Mouse (Mus musculus): ENCODE results near the gene Zcchc10.
"Not testable (repeated sequence)": the region's sequence is repeated elsewhere in the genome, so short reads cannot be mapped to it uniquely, and the experiment has no call there.

Gene Zcchc10

GRCm38 (mm10) chr11:53318041-53318440 lies 6.4 kb upstream of the Zcchc10 start:
- DNase-seq (ENCODE audit: low read depth) = no peak

DNA sequence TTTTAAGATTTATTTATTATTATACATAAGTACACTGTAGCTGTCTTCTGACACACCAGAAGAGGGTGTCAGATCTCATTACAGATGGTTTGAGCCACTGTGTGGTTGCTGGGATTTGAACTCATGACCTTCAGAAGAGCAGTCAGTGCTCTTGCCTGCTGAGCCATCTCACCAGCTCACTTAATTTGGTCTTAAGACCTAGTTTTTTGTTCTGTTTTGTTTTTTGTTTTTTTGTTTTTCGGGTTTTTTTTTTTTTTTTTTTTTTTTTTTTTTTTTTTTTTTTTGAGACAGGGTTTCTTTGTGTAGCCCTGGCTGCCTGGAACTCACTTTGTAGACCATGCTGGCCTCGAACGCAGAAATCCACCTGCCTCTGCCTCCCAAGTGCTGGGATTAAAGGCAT lies 5.9 kb upstream of the Zcchc10 start:
- not testable (repeated sequence) for DNase-seq (ENCODE audit: low read depth)

DNA sequence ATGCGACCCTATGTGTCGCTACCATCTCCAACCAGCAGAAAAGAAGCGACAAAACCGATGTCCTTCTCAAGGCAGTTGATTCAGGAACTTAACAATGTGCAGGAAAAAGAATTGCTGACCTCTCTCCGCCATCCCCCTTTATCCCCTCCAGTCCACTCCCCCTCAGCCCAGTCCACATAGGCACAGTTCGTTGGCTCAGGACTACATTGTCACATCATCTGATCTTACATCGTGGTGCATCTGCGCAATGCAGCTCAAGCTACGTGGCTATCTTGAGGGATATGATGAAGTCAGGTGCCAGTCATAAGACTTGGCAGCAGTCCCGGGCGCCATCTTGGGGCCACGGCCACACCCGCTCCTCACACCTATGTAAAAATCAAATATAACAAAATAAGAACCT lies 4.6 kb upstream of the Zcchc10 start:
- not testable (repeated sequence) for DNase-seq (ENCODE audit: low read depth)

DNA sequence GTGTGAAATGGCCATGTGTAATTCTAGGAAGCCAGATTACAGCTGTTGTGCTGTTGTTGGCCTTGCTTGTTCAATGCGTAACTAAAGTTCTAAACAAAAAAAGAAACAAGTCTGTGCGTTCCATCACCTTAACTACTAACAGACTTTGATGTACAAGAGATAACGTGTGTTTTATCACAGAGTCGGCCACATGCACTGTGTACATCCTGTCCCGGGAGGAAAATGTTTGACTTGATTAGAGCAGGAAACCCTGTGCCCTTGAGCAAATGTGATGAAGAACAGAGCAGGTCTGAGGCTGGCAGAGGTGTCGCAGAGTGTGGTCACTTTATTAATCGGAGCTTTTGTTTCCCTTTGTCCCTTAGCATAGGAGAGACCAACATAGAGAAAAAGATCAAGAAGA lies 5.8 kb downstream of the Zcchc10 start:
- no peak for DNase-seq (ENCODE audit: low read depth)

GRCm38 (mm10) chr11:53331121-53331520 lies 6.6 kb downstream of the Zcchc10 start:
- no peak for DNase-seq (ENCODE audit: low read depth)

- DNase-seq (ENCODE audit: low read depth) = no peak
Measured at GRCm38 (mm10) chr11:53332076-53332680, 7.7 kb downstream of the Zcchc10 start.

GRCm38 (mm10) chr11:53335505-53336181 lies 11.2 kb downstream of the Zcchc10 start:
- no peak for DNase-seq (ENCODE audit: low read depth)

GRCm38 (mm10) chr11:53336182-53336571 lies 11.7 kb downstream of the Zcchc10 start:
- DNase-seq (ENCODE audit: low read depth) = no peak

DNA sequence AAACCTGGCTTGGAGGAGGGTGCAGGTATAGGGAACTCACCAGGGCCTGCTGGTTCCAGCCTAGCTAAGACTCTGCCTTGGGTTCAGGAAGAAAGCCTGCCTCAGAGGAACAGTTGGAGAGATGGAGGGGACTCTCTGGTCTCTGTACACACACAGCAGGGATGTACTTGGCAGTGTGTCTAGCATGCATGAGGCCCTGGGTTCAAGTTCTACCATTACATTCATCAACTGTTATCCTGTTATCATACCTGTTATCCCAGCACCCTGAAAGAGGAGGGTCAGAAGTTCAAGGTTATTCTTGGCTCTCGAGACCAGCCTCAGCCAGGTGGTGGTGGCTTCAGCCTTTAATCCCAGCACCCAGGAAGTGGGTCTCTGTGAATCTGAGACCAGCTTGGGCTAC lies 12.4 kb downstream of the Zcchc10 start:
- DNase-seq (ENCODE audit: low read depth) = no peak

GRCm38 (mm10) chr11:53337684-53338083 lies 13.2 kb downstream of the Zcchc10 start:
- DNase-seq (ENCODE audit: low read depth) = no peak

DNA sequence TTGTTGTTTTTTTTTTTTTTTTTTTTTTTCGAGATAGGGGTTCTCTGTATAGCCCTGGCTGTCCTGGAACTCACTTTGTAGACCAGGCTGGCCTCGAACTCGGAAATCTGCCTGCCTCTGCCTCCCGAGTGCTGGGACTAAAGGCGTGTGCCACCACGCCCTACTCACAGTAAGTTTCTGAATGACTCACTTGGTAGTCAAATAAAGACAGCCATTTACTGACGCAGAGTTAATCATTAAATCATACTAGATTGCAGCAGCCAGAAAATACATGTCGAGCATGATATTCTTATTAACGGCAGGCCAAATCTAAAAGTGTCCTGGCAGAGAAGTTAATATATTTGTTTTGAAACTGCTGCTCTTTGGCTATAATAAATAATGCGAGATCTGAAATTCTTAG lies 16.5 kb downstream of the Zcchc10 start:
- not testable (repeated sequence) for DNase-seq (ENCODE audit: low read depth)

DNA sequence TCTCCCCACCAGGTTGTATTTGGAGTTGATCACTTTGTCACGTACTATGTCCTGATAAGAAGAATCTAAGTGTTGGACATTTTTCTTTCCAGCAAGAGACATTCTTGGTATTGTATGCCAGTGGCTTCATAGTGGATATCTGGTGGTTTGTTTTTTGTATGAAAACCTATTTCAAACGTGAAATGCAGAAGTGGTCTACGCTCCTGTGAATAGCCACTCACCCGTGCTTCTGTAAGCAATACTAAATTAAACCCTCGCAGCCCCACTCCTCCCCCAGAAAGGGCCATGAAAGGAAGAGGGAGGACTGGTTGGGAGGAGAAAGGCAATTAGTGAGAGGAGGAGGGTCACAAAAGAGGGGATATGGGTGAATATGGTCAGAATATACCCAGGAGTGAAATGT lies 18.2 kb downstream of the Zcchc10 start:
- DNase-seq (ENCODE audit: low read depth) = no peak

GRCm38 (mm10) chr11:53345328-53345727 lies 20.8 kb downstream of the Zcchc10 start:
- peak; percentile 34 for DNase-seq (ENCODE audit: low read depth)

GRCm38 (mm10) chr11:53345738-53346137 lies 21.3 kb downstream of the Zcchc10 start:
- no peak for DNase-seq (ENCODE audit: low read depth)

GRCm38 (mm10) chr11:53350291-53351223 lies 26.1 kb downstream of the Zcchc10 start, which contains the start of gene Aff4:
TSS of gene Aff4 (plus strand) at chr11:53350833.
- peak; percentile 61 for DNase-seq (ENCODE audit: low read depth)

DNA sequence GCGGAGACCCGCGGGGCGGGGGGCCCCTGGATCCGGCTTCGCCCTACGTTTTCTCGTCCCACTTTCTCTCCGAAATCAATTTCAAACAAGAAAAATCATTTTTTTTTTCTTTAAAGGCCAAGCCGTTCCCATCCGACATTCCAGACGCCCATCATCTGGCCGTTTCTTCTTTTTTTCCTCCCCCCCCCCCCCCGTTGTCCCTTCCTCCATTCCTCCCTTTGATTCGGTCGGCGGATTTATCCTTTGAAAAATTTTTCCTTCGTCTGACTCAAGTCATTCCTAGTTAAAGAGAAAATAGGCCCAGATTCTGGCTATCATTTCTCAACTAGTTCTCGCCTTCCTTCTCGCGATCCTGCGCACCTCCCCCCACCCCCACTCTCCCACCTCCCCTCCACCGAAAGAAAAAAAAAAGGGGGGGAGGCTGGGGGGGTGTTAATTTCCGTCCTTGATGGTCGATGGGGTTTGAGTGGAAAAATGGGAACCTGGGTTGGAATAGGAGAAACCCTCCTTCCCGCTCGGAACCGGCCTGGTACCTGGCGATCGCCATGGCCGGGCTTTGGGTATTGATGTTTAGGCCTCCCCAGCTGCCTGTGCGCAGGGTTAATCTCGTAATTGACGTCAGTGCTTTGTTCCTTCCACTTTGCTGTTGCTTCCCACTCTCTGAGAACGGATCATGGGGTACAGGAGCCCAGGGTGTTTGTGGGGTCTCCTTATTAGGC lies 26.9 kb downstream of the Zcchc10 start:
- DNase-seq (ENCODE audit: low read depth) = peak; percentile 33

DNA sequence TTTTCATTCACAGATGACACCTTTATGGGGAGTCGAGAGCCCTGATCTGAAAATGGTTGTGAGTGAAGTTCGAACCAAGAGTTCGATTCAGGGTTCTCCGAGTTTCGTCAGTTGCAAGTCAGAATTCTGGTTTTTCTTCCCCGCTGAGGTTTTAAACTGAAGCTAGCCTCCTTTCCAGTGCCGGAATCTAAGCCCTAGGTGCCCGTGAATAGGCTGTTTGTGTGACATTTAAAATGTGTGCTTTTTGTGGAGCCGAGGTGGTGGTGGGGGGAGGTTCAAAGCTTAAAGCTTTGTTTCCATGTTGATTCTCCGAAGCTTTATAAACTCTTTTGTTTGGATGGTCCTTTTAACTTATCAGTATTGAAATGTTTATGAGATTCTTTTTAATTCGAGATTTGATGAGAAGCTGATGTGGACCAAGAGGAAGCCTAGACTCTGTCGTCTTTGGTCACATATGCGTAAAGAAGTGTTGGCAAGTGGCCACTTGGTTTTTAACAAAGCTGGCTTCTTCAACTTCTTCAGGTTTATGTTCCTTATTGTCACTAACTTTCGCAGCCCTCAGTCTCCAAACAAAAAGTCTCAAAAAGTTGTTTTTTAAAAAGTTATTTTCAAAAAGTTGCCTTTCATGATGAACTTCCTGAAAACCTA lies 27.6 kb downstream of the Zcchc10 start:
- no peak for DNase-seq (ENCODE audit: low read depth)

- no peak for DNase-seq (ENCODE audit: low read depth)
Measured at GRCm38 (mm10) chr11:53358504-53359155, 34.2 kb downstream of the Zcchc10 start.

- no peak for DNase-seq (ENCODE audit: low read depth)
Measured at GRCm38 (mm10) chr11:53367032-53367431, 42.6 kb downstream of the Zcchc10 start.

DNA sequence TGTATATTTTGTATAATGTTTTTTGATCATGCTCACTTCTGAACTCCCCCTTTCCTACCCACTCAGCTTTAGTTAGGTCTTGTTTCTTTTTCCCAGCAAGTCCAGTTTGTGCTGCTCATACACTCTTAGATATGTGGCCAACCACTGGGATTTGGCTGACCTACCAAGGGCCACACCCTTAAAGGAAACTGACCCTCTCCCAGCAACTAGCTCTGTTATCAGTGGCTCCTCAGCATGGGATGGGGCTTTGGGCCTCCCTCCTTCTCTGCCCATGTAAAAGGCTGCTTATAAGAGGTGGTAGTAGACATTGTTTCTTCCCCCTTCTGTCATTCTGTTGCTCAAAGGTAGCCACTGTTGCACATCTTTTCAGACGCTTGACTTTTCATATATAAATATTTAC lies 54.4 kb downstream of the Zcchc10 start:
- no peak for DNase-seq (ENCODE audit: low read depth)

All from c-Kit-positive CD71-positive TER-119-negative erythroid progenitor cells, embryonic 14.5 days (primary cell).